Mouse (Mus musculus) liver, adult 2 months (tissue): ENCODE measurements around the gene E2f1.

Experiments used
- CTCF ChIP-seq: fragments of 200-500 bp; IDR thresholded peaks from 2 replicates; pipeline ENCODE4 v1.5.1; 2011; ENCODE audit warnings: low read depth, low read length, control low read depth
- POLR2A ChIP-seq: fragments of 200-500 bp; IDR thresholded peaks from 2 replicates; pipeline ENCODE4 v1.6.1; 2011; ENCODE audit warnings: low read length, control low read depth; ENCODE audit not compliant: insufficient read depth; ENCODE audit errors: extremely low read depth

DNA sequence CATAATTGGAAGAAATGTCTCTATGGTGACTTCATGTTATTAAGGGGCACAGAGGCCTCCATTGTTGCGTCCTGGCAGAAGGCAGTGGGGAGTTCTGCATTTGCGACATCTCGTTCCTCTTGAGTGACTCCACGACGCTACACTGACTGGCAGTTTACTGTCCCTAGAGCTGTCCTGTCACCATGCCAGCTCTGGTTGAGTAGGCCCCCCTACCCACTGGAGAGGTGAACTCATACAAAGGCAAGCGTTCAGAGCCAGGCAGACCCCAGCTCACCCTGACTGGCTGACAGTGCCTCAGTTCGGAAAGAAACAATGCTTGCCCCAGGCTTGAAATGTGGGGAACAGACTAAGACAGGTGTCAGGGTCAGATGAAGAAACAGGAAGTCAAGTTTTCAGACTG, 4.6 kb upstream of the E2f1 start:
- no peak for TF ChIP-seq POLR2A
- no peak for TF ChIP-seq CTCF
